Mouse (Mus musculus) ES-Bruce4 (cell line): Measurements from ENCODE around the gene Myh10. TPM values are rescaled to one million over a fixed set of nuclear protein-coding genes. Genes with fewer than 3 reads are reported as not detected.

ENCODE experiments used
- H3K27ac ChIP-seq: 2 replicates; pipeline ENCODE4 v1.5.1; 2012; ENCODE audit warnings: low read length, inconsistent platforms; ENCODE audit not compliant: insufficient read depth
- H3K27me3 ChIP-seq: 2 replicates; pipeline ENCODE4 v1.6.1; 2012; ENCODE audit warnings: mild to moderate bottlenecking, low read length, inconsistent platforms; ENCODE audit not compliant: control insufficient read depth, poor library complexity, insufficient read depth, severe bottlenecking
- H3K36me3 ChIP-seq: 2 replicates; pipeline ENCODE4 v1.6.1; 2012; ENCODE audit warnings: inconsistent platforms, mild to moderate bottlenecking, low read length, moderate library complexity; ENCODE audit not compliant: control insufficient read depth, poor library complexity, insufficient read depth, severe bottlenecking
- H3K4me1 ChIP-seq: one replicate; pipeline ENCODE4 v1.8.1; 2011; ENCODE audit warnings: low read length; ENCODE audit not compliant: control insufficient read depth, insufficient read depth
- H3K4me3 ChIP-seq: 2 replicates; pipeline ENCODE4 v1.5.1; 2011; ENCODE audit warnings: low read depth, mild to moderate bottlenecking, low read length
- H3K9ac ChIP-seq: 2 replicates; pipeline ENCODE4 v1.6.1; 2012; ENCODE audit warnings: low read depth, mild to moderate bottlenecking, inconsistent platforms; ENCODE audit not compliant: poor library complexity, severe bottlenecking
- H3K9me3 ChIP-seq: replicated peaks from 2 replicates; pipeline ENCODE4 v1.6.1; 2012; ENCODE audit warnings: mild to moderate bottlenecking, low read length, inconsistent platforms; ENCODE audit not compliant: control insufficient read depth, poor library complexity, insufficient read depth, severe bottlenecking
- CTCF ChIP-seq: IDR thresholded peaks from one replicate; pipeline ENCODE4 v1.8.1; 2011; ENCODE audit warnings: low read depth, low read length
- EP300 ChIP-seq: IDR thresholded peaks from 2 replicates; pipeline ENCODE4 v1.6.1; 2011; ENCODE audit warnings: low read depth, low read length; ENCODE audit not compliant: insufficient read depth
- POLR2A ChIP-seq: IDR thresholded peaks from one replicate; pipeline ENCODE4 v1.8.1; 2011; ENCODE audit warnings: low read length; ENCODE audit not compliant: insufficient read depth
- polyA plus RNA-seq: library from polyadenylated mRNA; stranded (reverse); fragments of >200 nt; gene quantifications from 2 replicates; pipeline ENCODE4 v1.2.4, GENCODE M21; 2011; ENCODE audit warnings: low read depth; ENCODE audit not compliant: missing spikeins, insufficient read depth, insufficient read length

Myh10 gene
- polyA plus RNA-seq, 1 experiment = 157 TPM

GRCm38 (mm10) chr11:68761155-68761554 is 69.8 kb downstream of the Myh10 start:
- Histone ChIP-seq H3K9me3 (no peaks in the 10 kb centered on the region), H3K27ac (no peak overlapping the region), H3K4me3 (no peak overlapping the region), H3K36me3 (peaks cover 50% of the 10 kb centered on the region), H3K4me1 (no peaks in the 10 kb centered on the region), H3K27me3 (no peaks in the 10 kb centered on the region), H3K9ac (no peak overlapping the region)
- no peak for TF ChIP-seq EP300
- TF ChIP-seq CTCF = no peak
- no peak for TF ChIP-seq POLR2A

GRCm38 (mm10) chr11:68761664-68762063 is 70.3 kb downstream of the Myh10 start:
- peaks cover 51% of the 10 kb centered on the region for H3K36me3 ChIP-seq

GRCm38 (mm10) chr11:68764622-68765021 is 73.3 kb downstream of the Myh10 start:
- H3K36me3 ChIP-seq = peaks cover 49% of the 10 kb centered on the region

More at GRCm38 (mm10) chr11:68761664-68762063, 70.3 kb downstream of the Myh10 start:
- no peak overlapping the region for H3K9ac ChIP-seq
- TF ChIP-seq POLR2A (no peak), CTCF (no peak), EP300 (no peak)
- H3K4me1 ChIP-seq = no peaks in the 10 kb centered on the region
- H3K9me3 ChIP-seq = no peaks in the 10 kb centered on the region
- H3K27ac ChIP-seq = no peak overlapping the region
- H3K4me3 ChIP-seq = no peak overlapping the region
- H3K27me3 ChIP-seq = no peaks in the 10 kb centered on the region

GRCm38 (mm10) chr11:68767762-68768542 is 76.6 kb downstream of the Myh10 start:
- Histone ChIP-seq H3K27me3 (no peaks in the 10 kb centered on the region), H3K4me1 (no peaks in the 10 kb centered on the region), H3K4me3 (no peak overlapping the region), H3K9me3 (no peaks in the 10 kb centered on the region), H3K9ac (no peak overlapping the region), H3K36me3 (peaks cover 53% of the 10 kb centered on the region), H3K27ac (no peak overlapping the region)
- TF ChIP-seq CTCF (no peak), EP300 (no peak), POLR2A (no peak)

More at GRCm38 (mm10) chr11:68764622-68765021, 73.3 kb downstream of the Myh10 start:
- Histone ChIP-seq H3K27ac (no peak overlapping the region), H3K9me3 (no peaks in the 10 kb centered on the region), H3K4me3 (no peak overlapping the region), H3K4me1 (no peaks in the 10 kb centered on the region), H3K27me3 (no peaks in the 10 kb centered on the region), H3K9ac (no peak overlapping the region)
- TF ChIP-seq CTCF (no peak), POLR2A (no peak), EP300 (no peak)

- H3K27me3 ChIP-seq = no peaks in the 10 kb centered on the region
- H3K27ac ChIP-seq = no peak overlapping the region
- H3K9ac ChIP-seq = no peak overlapping the region
- H3K4me3 ChIP-seq = no peak overlapping the region
- H3K4me1 ChIP-seq = no peaks in the 10 kb centered on the region
- H3K36me3 ChIP-seq = peaks cover 38% of the 10 kb centered on the region
- TF ChIP-seq CTCF (no peak), POLR2A (no peak), EP300 (no peak)
- no peaks in the 10 kb centered on the region for H3K9me3 ChIP-seq
Observed at GRCm38 (mm10) chr11:68769770-68770510, 78.6 kb downstream of the Myh10 start.

- Histone ChIP-seq H3K27me3 (no peaks in the 10 kb centered on the region), H3K4me3 (no peak overlapping the region), H3K9ac (no peak overlapping the region), H3K4me1 (no peaks in the 10 kb centered on the region), H3K27ac (no peak overlapping the region), H3K36me3 (peaks cover 11% of the 10 kb centered on the region), H3K9me3 (no peaks in the 10 kb centered on the region)
- TF ChIP-seq EP300 (no peak), CTCF (no peak), POLR2A (no peak)
Observed at GRCm38 (mm10) chr11:68776147-68776655, 84.8 kb downstream of the Myh10 start.
